Mouse (Mus musculus): ENCODE measurements around the gene Mrrf. TPM values are rescaled to one million over a fixed set of nuclear protein-coding genes. Genes with fewer than 3 reads are reported as not detected.
A peak's percentile ranks its signal among the peaks of the same experiment; 100 is the strongest.

Gene Mrrf
- total RNA-seq, 2 experiments from 2014 or later: 21.4 to 21.7 TPM

DNA sequence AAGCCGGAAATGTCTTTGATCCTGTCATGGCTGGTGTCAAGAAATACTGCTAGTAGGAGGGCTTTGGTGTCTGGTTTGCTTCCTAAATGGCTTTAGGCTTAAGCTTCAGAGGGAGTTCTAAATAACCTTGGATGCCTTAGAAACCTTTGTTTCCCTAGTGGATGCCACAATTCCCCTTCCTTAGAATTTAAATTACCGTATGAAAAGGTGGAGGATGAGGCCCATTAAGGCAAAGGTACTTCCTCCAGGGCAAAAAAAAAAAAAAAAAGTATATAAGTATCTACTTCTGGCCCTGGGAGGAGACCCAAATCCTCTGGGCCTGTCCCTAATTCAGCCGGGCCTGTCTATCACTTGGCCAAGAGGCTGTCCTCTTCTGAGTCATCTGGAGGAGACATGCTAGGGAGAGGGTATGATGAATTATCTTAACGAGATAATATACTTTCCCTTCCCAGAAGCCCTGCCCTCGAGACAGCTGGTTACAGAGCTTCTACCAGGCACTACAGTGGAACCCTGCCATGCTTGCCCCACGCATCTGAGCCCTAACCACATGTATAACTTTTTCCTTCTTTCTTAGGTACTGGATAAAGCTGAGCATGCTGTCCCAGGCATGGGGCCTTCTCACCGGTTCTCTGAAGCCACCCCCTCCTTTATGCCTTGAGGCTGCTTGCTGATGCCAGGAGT, 86.1 kb downstream of the Mrrf start:
- no peak for ATAC-seq (replicated peaks; ENCODE audit: poor library complexity, severe bottlenecking)

DNA sequence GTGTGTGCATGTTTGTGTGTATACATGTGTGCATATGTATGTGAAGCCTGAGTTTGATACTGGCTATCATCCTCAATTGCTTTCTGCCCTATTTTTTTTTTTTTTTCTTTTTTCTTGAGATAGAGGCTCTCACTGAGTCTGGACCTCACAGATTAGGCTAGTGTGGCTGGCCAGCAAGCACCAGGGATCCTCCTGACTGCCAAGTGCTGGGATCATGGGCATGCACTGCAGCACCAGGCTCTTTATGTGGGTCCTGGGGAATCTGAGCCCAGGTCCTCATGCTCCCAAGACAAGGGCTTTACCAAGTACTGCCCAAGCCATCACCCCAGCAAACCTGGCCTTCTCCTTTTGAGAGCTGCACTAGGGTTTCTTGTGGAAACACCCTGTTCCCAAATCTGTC, 87.2 kb downstream of the Mrrf start:
- ATAC-seq (replicated peaks; ENCODE audit: poor library complexity, severe bottlenecking): no peak

DNA sequence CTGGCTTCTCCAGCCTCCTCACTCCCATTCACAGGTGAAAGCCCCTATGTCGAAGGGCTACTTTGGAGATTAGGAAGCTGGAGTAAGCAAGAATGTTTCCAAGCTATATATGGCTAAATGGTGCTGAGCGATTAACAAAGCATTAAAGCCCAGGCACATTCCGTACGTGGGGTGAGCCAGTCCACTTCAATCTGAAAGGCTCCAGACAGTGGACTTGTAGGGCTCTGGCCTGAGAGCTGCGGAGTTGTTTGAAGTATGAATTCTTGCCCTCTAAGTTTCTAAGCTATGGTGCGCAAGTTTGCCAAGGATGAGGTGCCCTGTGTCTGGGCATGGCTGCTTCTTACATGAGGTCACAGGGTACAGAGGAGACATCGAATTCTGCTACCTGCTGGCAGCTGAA, 88.0 kb downstream of the Mrrf start:
- no peak for ATAC-seq (replicated peaks; ENCODE audit: poor library complexity, severe bottlenecking)

DNA sequence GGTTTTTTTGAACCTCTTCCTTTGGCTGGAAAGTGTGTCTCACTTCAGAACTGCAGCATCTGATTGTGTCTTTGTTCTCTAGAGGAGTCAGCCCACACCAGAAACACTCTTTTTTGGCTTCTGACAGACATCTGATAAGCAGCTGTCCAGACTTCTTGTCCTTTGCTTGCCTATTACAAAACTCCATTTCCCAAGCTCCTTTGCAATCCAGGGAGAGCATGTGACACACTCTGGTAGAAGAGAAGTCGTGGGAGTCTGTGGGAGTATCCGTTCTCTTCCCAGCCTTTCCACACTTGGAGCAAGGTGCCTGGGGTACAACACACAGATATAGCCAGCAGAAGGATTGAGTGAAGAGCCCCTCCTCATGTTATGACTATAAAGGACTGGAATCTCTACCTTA, 88.4 kb downstream of the Mrrf start:
- ATAC-seq (replicated peaks; ENCODE audit: poor library complexity, severe bottlenecking): no peak

- peak; percentile 87 for ATAC-seq (replicated peaks; ENCODE audit: poor library complexity, severe bottlenecking)
Measured at GRCm38 (mm10) chr2:36230366-36230765, 94.2 kb downstream of the Mrrf start, which contains the start of gene Ptgs1. Ptgs1 (plus strand) TSS chr2:36230426.

DNA sequence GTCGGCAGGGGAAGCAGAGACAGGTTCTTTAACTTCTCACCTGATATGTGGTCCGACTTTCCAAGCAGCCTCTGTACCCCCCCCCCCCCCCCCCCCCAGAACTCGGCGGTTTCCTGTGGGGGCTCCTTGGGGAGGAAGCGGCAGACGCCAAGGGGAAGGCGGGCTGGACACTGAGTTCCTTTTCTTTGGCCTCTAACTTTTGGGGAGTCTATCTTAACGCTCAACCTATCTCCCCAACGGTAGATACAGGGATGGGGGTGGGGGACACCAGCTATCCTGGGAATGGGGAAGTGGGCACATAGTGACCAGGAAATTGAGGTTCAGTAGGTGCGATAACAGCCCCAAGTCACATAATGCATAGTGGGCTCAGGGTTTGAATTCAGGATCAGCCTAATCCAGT, 94.8 kb downstream of the Mrrf start:
- ATAC-seq (replicated peaks; ENCODE audit: poor library complexity, severe bottlenecking): peak; percentile 29

GRCm38 (mm10) chr2:36234526-36235368, 98.6 kb downstream of the Mrrf start:
- peak; percentile 49 for ATAC-seq (replicated peaks; ENCODE audit: poor library complexity, severe bottlenecking)

GRCm38 (mm10) chr2:36235917-36236316, 99.7 kb downstream of the Mrrf start:
- ATAC-seq (replicated peaks; ENCODE audit: poor library complexity, severe bottlenecking): no peak

DNA sequence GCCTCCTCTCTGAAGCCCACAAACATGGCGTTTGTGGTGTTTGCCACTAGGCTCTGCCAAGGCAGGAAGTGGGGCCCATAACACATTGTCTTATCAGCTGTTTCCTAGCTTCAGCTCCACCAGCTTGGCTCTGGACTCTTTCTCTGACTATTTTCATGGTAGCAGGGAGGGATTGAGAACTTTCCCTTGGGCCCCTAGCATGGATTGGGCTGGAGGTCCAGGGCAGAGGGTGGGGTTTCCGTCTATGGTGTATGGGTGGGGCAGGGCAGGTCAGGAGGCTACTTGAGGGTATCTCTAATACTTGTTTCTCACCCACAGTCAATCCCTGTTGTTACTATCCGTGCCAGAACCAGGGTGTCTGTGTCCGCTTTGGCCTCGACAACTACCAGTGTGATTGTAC, 100.7 kb downstream of the Mrrf start:
- ATAC-seq (replicated peaks; ENCODE audit: poor library complexity, severe bottlenecking): no peak

DNA sequence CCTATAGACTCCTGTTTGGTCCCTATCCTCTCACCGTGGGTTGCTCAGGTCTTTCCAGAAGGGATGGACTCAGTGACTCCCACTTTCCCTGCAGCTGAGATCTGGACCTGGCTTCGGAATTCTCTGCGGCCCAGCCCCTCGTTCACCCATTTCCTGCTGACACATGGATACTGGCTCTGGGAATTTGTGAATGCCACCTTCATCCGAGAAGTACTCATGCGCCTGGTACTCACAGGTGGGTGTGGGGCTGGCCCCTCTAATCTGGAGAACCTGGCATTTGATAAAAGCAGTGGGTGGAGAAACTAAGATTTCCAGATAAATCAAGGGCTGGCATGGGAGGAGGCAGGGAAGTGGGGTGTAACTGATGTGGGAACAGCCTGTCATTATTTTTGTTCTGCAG, 101.4 kb downstream of the Mrrf start:
- no peak for ATAC-seq (replicated peaks; ENCODE audit: poor library complexity, severe bottlenecking)

DNA sequence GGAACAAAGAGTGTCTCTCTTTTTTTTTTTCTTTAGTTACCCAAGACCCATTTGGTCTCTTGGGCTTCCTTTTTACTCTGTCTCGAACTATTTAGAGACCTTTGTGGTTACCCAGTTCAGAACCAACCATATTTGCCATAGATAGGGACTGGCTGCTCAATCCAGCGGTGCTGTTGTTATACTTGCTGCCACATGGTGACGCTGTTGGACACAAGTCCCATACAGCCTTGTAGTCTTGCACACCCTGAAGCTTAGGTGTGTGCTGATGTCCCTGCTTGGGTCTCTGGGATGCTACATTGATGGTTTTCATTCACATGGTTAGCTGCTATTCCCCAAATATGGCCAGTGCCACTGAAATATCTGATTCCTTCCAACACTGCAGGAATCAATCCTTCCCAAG, 102.3 kb downstream of the Mrrf start:
- ATAC-seq (replicated peaks; ENCODE audit: poor library complexity, severe bottlenecking): no peak

GRCm38 (mm10) chr2:36238951-36239350, 102.8 kb downstream of the Mrrf start:
- ATAC-seq (replicated peaks; ENCODE audit: poor library complexity, severe bottlenecking): no peak

Other genes with a start within 250 kb of the Mrrf start
- gene Ttll11, start 156.5 kb upstream of the Mrrf start, total RNA-seq (2014; fragmentation: Nextera tagmentation): 0.34 TPM in 1 of 2 replicates, not detected in the other
- not detected in 2 replicates for gene Ttll11, start 156.5 kb upstream of the Mrrf start, total RNA-seq (2017)
- gene Ndufa8, start 87.0 kb upstream of the Mrrf start, total RNA-seq (2014; fragmentation: Nextera tagmentation): 105 and 132 TPM in 2 replicates
- gene Ndufa8, start 87.0 kb upstream of the Mrrf start, total RNA-seq (2017): 38.0 and 58.6 TPM in 2 replicates
- gene Morn5, start 86.9 kb upstream of the Mrrf start, total RNA-seq (2014; fragmentation: Nextera tagmentation): not detected in 2 replicates
- gene Morn5, start 86.9 kb upstream of the Mrrf start, total RNA-seq (2017): 1.5 TPM in 1 of 2 replicates, not detected in the other
- not detected in 2 replicates for gene Lhx6, start 31.0 kb upstream of the Mrrf start, total RNA-seq (2014; fragmentation: Nextera tagmentation)
- gene Lhx6, start 31.0 kb upstream of the Mrrf start, total RNA-seq (2017): not detected in 2 replicates
- gene Rbm18, start 384 bp downstream of the Mrrf start, total RNA-seq (2014; fragmentation: Nextera tagmentation): 19.4 and 23.1 TPM in 2 replicates
- 18.6 and 20.1 TPM in 2 replicates for gene Rbm18, start 384 bp downstream of the Mrrf start, total RNA-seq (2017)
- 20.8 and 21.8 TPM in 2 replicates for gene Ptgs1, start 94.0 kb downstream of the Mrrf start, total RNA-seq (2014; fragmentation: Nextera tagmentation)
- gene Ptgs1, start 94.0 kb downstream of the Mrrf start, total RNA-seq (2017): 30.5 and 31.0 TPM in 2 replicates
- not detected in 2 replicates for gene Olfr338, start 237.1 kb downstream of the Mrrf start, total RNA-seq (2014; fragmentation: Nextera tagmentation)
- gene Olfr338, start 237.1 kb downstream of the Mrrf start, total RNA-seq (2017): not detected in 2 replicates

All from granulocyte monocyte progenitor cell, adult 5-6 weeks (primary cell).